Mouse (Mus musculus) heart, postnatal 0 days (tissue): ENCODE data around the gene Rps8. TPM values are rescaled to one million over a fixed set of nuclear protein-coding genes. Genes with fewer than 3 reads are reported as not detected.
A peak's percentile ranks its signal among the peaks of the same experiment; 100 is the strongest.

ENCODE experiments used
- ATAC-seq: fragments of 200-750 bp; cut with Nextera tagmentation; 2 replicates; pipeline ENCODE4 v1.8.0; 2017; ENCODE audit warnings: low read depth, moderate number of reproducible peaks, moderate library complexity; ENCODE audit not compliant: insufficient read depth
- DNase-seq: peaks from one replicate; pipeline ENCODE4 v3.0.0-alpha.2; 2016; ENCODE audit warnings: low spot score
- H3K27ac ChIP-seq: fragments of 300-500 bp; sonication (generic); 2 replicates; pipeline ENCODE4 v1.5.1; 2014; ENCODE audit warnings: low read depth, mild to moderate bottlenecking
- H3K27me3 ChIP-seq: fragments of 300-500 bp; sonication (generic); 2 replicates; pipeline ENCODE4 v1.6.1; 2014; ENCODE audit warnings: low read length, mixed read lengths; ENCODE audit not compliant: control insufficient read depth, insufficient read depth
- H3K36me3 ChIP-seq: fragments of 300-500 bp; sonication (generic); replicated peaks from 2 replicates; pipeline ENCODE4 v1.6.1; 2014; ENCODE audit warnings: low read length, mixed read lengths; ENCODE audit not compliant: control insufficient read depth, insufficient read depth
- H3K4me1 ChIP-seq: fragments of 300-500 bp; sonication (generic); 2 replicates; pipeline ENCODE4 v1.6.1; 2014; ENCODE audit warnings: antibody characterized with exemption; ENCODE audit not compliant: control insufficient read depth, insufficient read depth
- H3K4me2 ChIP-seq: fragments of 300-500 bp; sonication (generic); 2 replicates; pipeline ENCODE4 v1.6.1; 2014; ENCODE audit warnings: low read depth, mild to moderate bottlenecking, low read length, moderate library complexity
- H3K4me3 ChIP-seq: fragments of 300-500 bp; sonication (generic); 2 replicates; pipeline ENCODE4 v1.5.1; 2014; ENCODE audit warnings: low read depth, low read length
- H3K9ac ChIP-seq: fragments of 300-500 bp; sonication (generic); replicated peaks from 2 replicates; pipeline ENCODE4 v1.6.1; 2014; ENCODE audit warnings: low read depth, low read length, mixed read lengths
- H3K9me3 ChIP-seq: fragments of 300-500 bp; sonication (generic); replicated peaks from 2 replicates; pipeline ENCODE4 v1.6.1; 2016; ENCODE audit warnings: low read length; ENCODE audit not compliant: control insufficient read depth
- CTCF ChIP-seq: IDR thresholded peaks from 2 replicates; pipeline ENCODE4 v1.5.1; 2016; ENCODE audit warnings: antibody characterized with exemption, control low read depth, low read depth
- EP300 ChIP-seq: IDR thresholded peaks from 2 replicates; pipeline ENCODE4 v1.6.1; 2016; ENCODE audit warnings: antibody characterized with exemption, low read depth
- WGBS: fragments of 180-500 bp; shearing (Covaris S2); extraction: QIAGEN DNeasy Blood & Tissue Kit; methylation state at CpG from one replicate; pipeline ENCODE4 v1.1.7; 2014; 5-methylcytosine and 5-hydroxymethylcytosine counted together
- polyA plus RNA-seq: library from polyadenylated mRNA; unstranded; fragments of >200 nt; fragmentation: Nextera tagmentation; extraction: Ambion mirVana; gene quantifications from 2 replicates; pipeline ENCODE4 v1.2.1, GENCODE M21; 2015
- total RNA-seq: library from RNA; depleted of rRNA; stranded (reverse); fragments of >200 nt; gene quantifications from 2 replicates; pipeline ENCODE4 v1.2.3, GENCODE M21; 2014; ENCODE audit warnings: low replicate concordance; rRNA removed

Gene Rps8
- total RNA-seq = 638 and 752 TPM in 2 replicates
- polyA plus RNA-seq = 456 and 475 TPM in 2 replicates

- ATAC-seq = peak; percentile 93
- WGBS = under 1% methylated on average over 51 of the region's 52 CpGs
- H3K4me1 ChIP-seq = peaks cover 7% of the 10 kb centered on the region; the same call in 1 of the 2 replicates
- peak within 1 kb of the TSS; percentile 90 for H3K9ac ChIP-seq
- H3K36me3 ChIP-seq = peaks cover 50% of the 10 kb centered on the region
- peak within 1 kb of the TSS; percentile 85 for H3K4me2 ChIP-seq
- H3K4me3 ChIP-seq = peak within 1 kb of the TSS; percentile 63
- peak within 1 kb of the TSS; percentile 82 for H3K27ac ChIP-seq
- no peaks in the 10 kb centered on the region for H3K27me3 ChIP-seq
- peak; percentile 93 for DNase-seq
- TF ChIP-seq CTCF (no peak), EP300 (peak; percentile 57; the same call in 1 of the 2 replicates)
- H3K9me3 ChIP-seq = no peaks in the 10 kb centered on the region
These were observed at the start of gene Rps8 for GRCm38 (mm10) chr4:117155792-117156355. Gene Rps8, minus strand, starts transcription at chr4:117156243.

DNA sequence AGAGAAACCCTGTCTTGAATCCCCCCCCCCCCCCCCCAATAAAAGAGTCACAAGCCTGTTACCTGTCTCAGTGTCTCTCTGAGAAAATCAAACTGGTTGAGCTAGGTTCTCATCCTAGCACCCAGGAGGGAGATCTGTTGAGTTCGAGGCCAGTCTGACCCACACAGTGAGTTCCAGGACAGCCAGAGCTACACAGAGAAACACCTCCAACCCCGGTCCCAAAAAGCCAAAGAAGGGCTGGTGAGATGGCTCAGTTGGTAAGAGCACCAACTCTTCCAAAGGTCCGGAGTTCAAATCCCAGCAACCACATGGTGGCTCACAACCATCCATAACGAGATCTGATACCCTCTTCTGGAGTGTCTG is 46.9 kb upstream of the Rps8 start:
- no peak overlapping the region for H3K4me3 ChIP-seq
- WGBS = 67% methylated on average over 4 of the region's 4 CpGs
- H3K4me1 ChIP-seq = no peaks in the 10 kb centered on the region
- H3K9me3 ChIP-seq = no peaks in the 10 kb centered on the region
- TF ChIP-seq CTCF (no peak), EP300 (no peak)
- no peaks in the 10 kb centered on the region for H3K27me3 ChIP-seq
- ATAC-seq = no peak
- peak overlapping the region; percentile 62; the same call in 1 of the 2 replicates for H3K4me2 ChIP-seq
- peak overlapping the region; percentile 64; the same call in 1 of the 2 replicates for H3K9ac ChIP-seq
- H3K36me3 ChIP-seq = no peaks in the 10 kb centered on the region
- H3K27ac ChIP-seq = peak overlapping the region; percentile 77; the same call in 1 of the 2 replicates
- DNase-seq = no peak

DNA sequence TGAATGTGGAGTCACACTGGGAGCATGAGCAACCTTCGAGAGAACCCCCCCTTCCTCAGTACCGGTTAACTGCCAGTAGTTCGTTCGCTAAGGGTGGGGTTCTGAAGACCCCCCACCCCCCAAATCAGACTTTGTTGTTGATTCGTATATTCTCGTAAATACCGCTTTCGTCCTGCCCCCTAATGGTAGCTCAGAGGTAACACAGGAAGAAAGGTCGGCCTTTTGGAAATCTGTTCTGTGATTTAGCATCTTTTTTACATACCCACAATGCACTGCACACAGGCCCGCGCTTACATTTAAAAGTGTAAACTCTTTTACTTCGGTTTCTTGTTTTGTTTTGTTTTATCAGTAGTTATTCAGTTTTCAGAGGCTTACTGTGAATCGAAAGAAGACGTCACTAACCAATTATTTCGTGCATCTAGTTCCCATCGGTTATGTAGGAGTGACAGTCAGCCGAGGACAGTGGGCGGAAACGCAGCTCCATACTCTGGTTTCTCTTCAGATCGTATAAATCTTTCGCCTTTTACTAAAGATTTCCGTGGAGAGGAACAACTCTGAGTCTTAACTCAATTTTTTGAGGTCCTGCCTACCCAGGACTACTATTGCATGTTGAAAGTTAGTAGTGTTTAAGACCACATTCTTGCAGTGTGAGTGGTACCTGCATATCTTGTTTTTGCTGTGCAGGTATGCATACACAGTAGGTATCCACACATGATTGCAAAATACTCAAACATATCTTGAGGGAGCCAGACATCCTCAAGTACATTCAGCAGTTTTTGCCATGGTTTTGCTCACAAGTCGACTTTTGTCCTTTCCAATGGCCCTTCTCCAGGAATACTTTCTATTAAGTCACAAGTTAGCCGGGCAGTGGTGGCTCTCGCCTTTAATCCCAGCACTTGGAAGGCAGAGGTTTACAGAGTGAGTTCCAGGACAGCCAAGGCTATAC is 46.3 kb upstream of the Rps8 start:
- TF ChIP-seq CTCF (peak; percentile 67), EP300 (0 out of 2 replicates have a peak, but pooled peaks have one; percentile 45)
- Histone ChIP-seq H3K36me3 (no peaks in the 10 kb centered on the region), H3K27me3 (no peaks in the 10 kb centered on the region), H3K27ac (peak overlapping the region; percentile 77), H3K4me3 (peak overlapping the region; percentile 40), H3K9me3 (no peaks in the 10 kb centered on the region), H3K9ac (peak overlapping the region; percentile 64), H3K4me2 (peak overlapping the region; percentile 62), H3K4me1 (no peaks in the 10 kb centered on the region)
- peak; percentile 77 for ATAC-seq
- DNase-seq = peak; percentile 89
- under 1% methylated on average over 25 of the region's 25 CpGs for WGBS

DNA sequence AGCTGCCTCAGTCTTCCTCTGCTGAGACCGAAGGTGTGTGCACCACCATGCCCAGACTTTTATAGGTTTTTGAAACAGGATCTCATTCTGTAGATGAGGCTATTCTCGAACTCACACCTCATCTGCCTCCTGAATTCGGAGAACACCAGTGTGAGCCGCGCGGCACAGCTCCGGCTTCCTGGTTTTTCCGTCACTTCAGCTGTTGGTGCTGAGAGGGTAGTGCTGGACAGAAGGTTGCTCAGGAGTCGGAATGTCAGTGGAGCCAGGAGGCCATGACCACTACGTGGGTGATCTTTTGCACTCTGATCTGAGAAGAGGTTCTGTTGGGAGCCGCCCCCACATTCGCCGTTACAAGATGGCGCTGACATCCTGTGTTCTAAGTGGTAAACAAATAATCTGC is 35.8 kb upstream of the Rps8 start:
- TF ChIP-seq CTCF (no peak), EP300 (no peak)
- H3K4me3 ChIP-seq = no peak overlapping the region
- H3K36me3 ChIP-seq = no peaks in the 10 kb centered on the region
- 0 out of 2 replicates have a peak, but pooled peaks cover 3% of the 10 kb centered on the region for H3K4me1 ChIP-seq
- H3K27me3 ChIP-seq = no peaks in the 10 kb centered on the region
- no peak overlapping the region for H3K27ac ChIP-seq
- no peak overlapping the region for H3K9ac ChIP-seq
- WGBS = 92% methylated on average over 14 of the region's 14 CpGs
- H3K9me3 ChIP-seq = no peaks in the 10 kb centered on the region
- DNase-seq = no peak
- ATAC-seq = no peak
- H3K4me2 ChIP-seq = no peak overlapping the region

GRCm38 (mm10) chr4:117190660-117191059 is 34.6 kb upstream of the Rps8 start:
- 69% methylated on average over 7 of the region's 7 CpGs for WGBS
- TF ChIP-seq CTCF (no peak), EP300 (no peak)
- ATAC-seq = no peak
- H3K4me3 ChIP-seq = no peak overlapping the region
- H3K4me2 ChIP-seq = no peak overlapping the region
- no peak for DNase-seq
- H3K9me3 ChIP-seq = no peaks in the 10 kb centered on the region
- H3K4me1 ChIP-seq = 0 out of 2 replicates have a peak, but pooled peaks cover 3% of the 10 kb centered on the region
- H3K27me3 ChIP-seq = no peaks in the 10 kb centered on the region
- H3K36me3 ChIP-seq = no peaks in the 10 kb centered on the region
- H3K27ac ChIP-seq = peak overlapping the region; percentile 86
- peak overlapping the region; percentile 71 for H3K9ac ChIP-seq
